Mouse (Mus musculus): ENCODE measurements around the gene Fez1. TPM values are rescaled to one million over a fixed set of nuclear protein-coding genes. Genes with fewer than 3 reads are reported as not detected.
A peak's percentile ranks its signal among the peaks of the same experiment; 100 is the strongest.

The Fez1 gene
- polyA plus RNA-seq, 1 experiment from 2014 or later, result 385 TPM

DNA sequence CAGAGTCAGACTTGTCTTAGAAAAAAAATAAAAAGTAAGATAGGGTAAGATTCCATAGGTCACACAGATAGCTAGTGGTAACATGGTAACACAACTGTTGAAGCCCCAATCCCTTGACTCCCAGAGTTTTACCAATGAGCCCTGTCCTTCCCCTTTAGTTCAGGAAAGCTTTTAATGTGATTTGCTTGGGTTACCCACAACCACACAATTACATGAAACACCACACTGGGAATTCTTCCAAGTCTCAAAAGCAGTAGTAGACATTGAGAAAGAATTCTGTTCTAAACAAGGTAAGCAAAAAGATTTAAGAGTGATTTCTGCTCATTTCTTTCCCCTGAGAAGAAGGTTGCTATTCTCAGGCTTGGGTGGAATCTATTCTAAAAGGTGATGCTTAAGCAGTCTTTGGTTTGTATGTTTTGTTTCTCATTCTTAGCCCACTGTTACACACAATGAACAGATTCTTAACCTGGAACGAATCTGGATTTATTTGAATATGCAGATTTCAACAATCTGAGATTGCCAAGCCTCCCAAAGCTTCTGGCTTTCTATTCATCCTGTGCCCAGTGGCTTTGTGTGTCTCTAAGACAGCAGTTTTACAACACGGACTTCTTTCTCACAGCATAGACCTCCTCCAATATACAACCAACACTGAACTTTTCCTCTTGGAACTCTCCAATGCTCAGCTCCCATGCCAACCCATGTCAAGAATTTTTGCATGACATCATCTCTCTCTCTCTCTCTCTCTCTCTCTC, 5.1 kb downstream of the Fez1 start:
- Histone ChIP-seq H3K4me3 (ENCODE audit: low read depth, low read length) (no peak overlapping the region), H3K4me2 (no peak overlapping the region), H3K9ac (ENCODE audit: low read length) (no peak overlapping the region), H3K36me3 (ENCODE audit: control insufficient read depth, insufficient read depth, low read length) (no peaks in the 10 kb centered on the region), H3K27me3 (ENCODE audit: control insufficient read depth, insufficient read depth, low read length) (no peaks in the 10 kb centered on the region), H3K9me3 (ENCODE audit: control insufficient read depth, low read length) (no peaks in the 10 kb centered on the region), H3K27ac (ENCODE audit: low read depth, low read length) (no peak overlapping the region), H3K4me1 (ENCODE audit: control insufficient read depth, insufficient read depth, low read length) (0 out of 2 replicates have a peak, but pooled peaks cover 7% of the 10 kb centered on the region)
- DNase-seq (ENCODE audit: low spot score, missing footprints), result no peak
- 62% methylated on average over 2 of the region's 2 CpGs for WGBS
- ATAC-seq (ENCODE audit: low FRiP score), result no peak

DNA sequence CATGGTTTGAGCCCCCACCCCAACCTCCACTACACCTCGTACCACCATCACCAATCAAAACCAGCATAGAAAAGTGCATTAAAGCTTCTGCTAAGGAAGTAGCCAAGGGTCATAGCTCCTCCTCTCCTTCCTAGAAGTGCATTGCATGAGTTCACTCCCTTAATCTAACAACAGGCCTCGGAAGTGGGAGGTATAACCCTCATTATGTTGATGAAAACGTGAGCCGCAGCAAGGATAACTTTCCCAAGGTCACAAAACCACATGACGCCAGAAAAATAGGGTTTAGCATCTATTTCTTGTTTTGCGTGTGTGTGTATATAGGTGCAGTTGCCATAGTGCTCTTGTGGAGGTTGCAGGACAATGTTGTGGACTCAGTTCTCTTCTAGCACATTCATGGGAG, 9.7 kb downstream of the Fez1 start:
- no peaks in the 10 kb centered on the region; the same call in 1 of the 2 replicates for H3K36me3 ChIP-seq (ENCODE audit: control insufficient read depth, insufficient read depth, low read length)
- no peak overlapping the region for H3K4me2 ChIP-seq
- H3K27ac ChIP-seq (ENCODE audit: low read depth, low read length), result no peak overlapping the region
- H3K9ac ChIP-seq (ENCODE audit: low read length), result no peak overlapping the region
- no peak overlapping the region for H3K4me3 ChIP-seq (ENCODE audit: low read depth, low read length)
- H3K4me1 ChIP-seq (ENCODE audit: control insufficient read depth, insufficient read depth, low read length), result peaks cover 5% of the 10 kb centered on the region
- H3K27me3 ChIP-seq (ENCODE audit: control insufficient read depth, insufficient read depth, low read length), result no peaks in the 10 kb centered on the region
- WGBS, result 73% methylated on average over 6 of the region's 6 CpGs
- DNase-seq (ENCODE audit: low spot score, missing footprints) (no peak), ATAC-seq (ENCODE audit: low FRiP score) (no peak)
- no peaks in the 10 kb centered on the region for H3K9me3 ChIP-seq (ENCODE audit: control insufficient read depth, low read length)

DNA sequence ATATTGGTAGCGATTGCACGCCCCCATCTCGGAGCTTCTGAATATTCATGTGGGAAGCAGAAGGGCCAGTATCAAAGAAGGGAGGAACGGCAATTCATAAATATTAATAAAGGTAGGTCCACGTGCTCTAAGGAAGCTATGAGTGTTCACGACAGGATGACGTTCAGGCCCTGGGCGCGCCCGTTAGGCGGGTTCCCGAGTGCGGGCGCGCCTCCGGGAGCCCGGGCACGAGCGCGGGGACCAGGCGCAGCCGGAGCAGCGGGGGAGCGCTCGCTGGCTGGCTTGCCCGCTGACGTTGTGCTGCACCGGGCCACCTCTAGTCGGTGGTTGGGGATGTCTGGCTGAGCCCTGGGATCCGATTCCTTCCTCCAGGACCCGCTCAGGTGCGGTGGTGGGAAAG, 10.9 kb downstream of the Fez1 start:
- Histone ChIP-seq H3K4me2 (peak overlapping the region; percentile 65), H3K27ac (ENCODE audit: low read depth, low read length) (peak overlapping the region; percentile 88), H3K4me1 (ENCODE audit: control insufficient read depth, insufficient read depth, low read length) (peaks cover 5% of the 10 kb centered on the region), H3K4me3 (ENCODE audit: low read depth, low read length) (peak overlapping the region; percentile 66), H3K9ac (ENCODE audit: low read length) (peak overlapping the region; percentile 57), H3K27me3 (ENCODE audit: control insufficient read depth, insufficient read depth, low read length) (no peaks in the 10 kb centered on the region), H3K36me3 (ENCODE audit: control insufficient read depth, insufficient read depth, low read length) (no peaks in the 10 kb centered on the region; the same call in 1 of the 2 replicates), H3K9me3 (ENCODE audit: control insufficient read depth, low read length) (no peaks in the 10 kb centered on the region)
- WGBS, result under 1% methylated on average over 32 of the region's 32 CpGs
- peak; percentile 94 for ATAC-seq (ENCODE audit: low FRiP score)
- DNase-seq (ENCODE audit: low spot score, missing footprints), result peak; percentile 100

DNA sequence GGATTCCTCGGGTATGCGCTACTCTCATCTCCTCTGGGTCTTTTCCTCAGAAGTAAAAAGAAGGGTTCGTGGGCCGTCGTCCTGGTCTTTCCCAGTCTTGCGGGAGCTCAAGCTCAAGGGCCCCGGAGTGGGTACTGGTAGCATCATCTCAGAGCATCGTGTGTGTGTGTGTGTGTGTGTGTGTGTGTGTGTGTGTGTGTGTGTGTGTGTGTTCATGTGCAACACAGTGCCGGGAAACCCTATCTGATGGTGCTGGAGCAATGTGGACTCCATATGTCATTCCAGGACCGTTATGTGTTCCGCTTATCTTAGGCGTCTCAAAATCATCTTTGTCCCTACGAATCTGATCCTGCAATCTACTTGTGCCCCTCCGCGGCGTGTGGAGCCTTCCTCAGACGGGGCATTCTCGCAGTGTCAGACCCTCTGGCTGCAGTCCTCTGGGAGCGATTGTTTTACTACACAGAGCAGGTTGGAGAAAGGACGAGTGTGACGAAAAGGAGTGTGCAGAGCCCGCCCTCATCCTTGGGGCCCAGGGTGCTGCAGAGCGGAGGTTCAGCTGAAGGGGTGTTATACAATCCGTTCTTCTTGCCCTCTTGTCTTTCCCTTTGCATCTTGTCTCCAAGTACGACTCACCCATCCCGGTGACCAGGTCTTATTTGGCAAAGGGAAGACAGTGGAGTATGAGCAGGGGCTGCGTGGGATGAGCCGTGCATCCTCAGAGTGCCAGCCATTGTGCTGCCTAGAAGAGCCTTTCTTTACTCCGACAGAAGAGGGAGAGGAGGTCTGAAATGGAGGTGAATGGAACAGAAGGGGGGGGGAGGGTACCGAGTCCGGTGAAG, 11.6 kb downstream of the Fez1 start:
- Histone ChIP-seq H3K9me3 (ENCODE audit: control insufficient read depth, low read length) (no peaks in the 10 kb centered on the region), H3K27ac (ENCODE audit: low read depth, low read length) (peak overlapping the region; percentile 88), H3K27me3 (ENCODE audit: control insufficient read depth, insufficient read depth, low read length) (no peaks in the 10 kb centered on the region), H3K4me2 (peak overlapping the region; percentile 65), H3K9ac (ENCODE audit: low read length) (peak overlapping the region; percentile 57), H3K4me3 (ENCODE audit: low read depth, low read length) (peak overlapping the region; percentile 66), H3K36me3 (ENCODE audit: control insufficient read depth, insufficient read depth, low read length) (peaks cover 2% of the 10 kb centered on the region; the same call in 1 of the 2 replicates), H3K4me1 (ENCODE audit: control insufficient read depth, insufficient read depth, low read length) (peaks cover 5% of the 10 kb centered on the region)
- DNase-seq (ENCODE audit: low spot score, missing footprints) (peak; percentile 95), ATAC-seq (ENCODE audit: low FRiP score) (peak; percentile 69)
- under 1% methylated on average over 29 of the region's 31 CpGs for WGBS

DNA sequence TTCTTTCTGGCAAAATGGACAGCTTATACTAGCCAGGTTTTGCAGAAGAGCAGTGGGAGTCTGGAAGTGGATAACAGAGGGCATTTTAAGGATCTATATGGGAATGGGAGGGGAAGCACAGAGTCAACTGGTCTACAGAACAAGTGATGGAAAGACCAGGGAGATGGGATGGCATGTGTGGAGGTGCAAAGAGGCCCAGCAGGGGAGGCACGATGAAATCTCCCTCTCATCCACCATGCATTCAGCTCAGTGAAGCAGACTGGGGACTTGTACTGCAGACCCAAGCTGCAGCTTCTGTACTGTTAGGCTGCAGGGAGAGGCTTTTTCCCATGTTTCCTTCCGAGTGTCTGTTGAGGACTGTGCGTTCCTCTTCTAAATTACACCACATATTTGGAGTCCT, 12.2 kb downstream of the Fez1 start:
- Histone ChIP-seq H3K4me2 (peak overlapping the region; percentile 65), H3K27ac (ENCODE audit: low read depth, low read length) (peak overlapping the region; percentile 88), H3K27me3 (ENCODE audit: control insufficient read depth, insufficient read depth, low read length) (no peaks in the 10 kb centered on the region), H3K4me3 (ENCODE audit: low read depth, low read length) (peak overlapping the region; percentile 66), H3K36me3 (ENCODE audit: control insufficient read depth, insufficient read depth, low read length) (peaks cover 2% of the 10 kb centered on the region; the same call in 1 of the 2 replicates), H3K9ac (ENCODE audit: low read length) (peak overlapping the region; percentile 57), H3K9me3 (ENCODE audit: control insufficient read depth, low read length) (no peaks in the 10 kb centered on the region), H3K4me1 (ENCODE audit: control insufficient read depth, insufficient read depth, low read length) (peaks cover 5% of the 10 kb centered on the region)
- ATAC-seq (ENCODE audit: low FRiP score) (no peak; the same call in 1 of the 2 replicates), DNase-seq (ENCODE audit: low spot score, missing footprints) (no peak)
- 43% methylated on average over 3 of the region's 3 CpGs for WGBS

DNA sequence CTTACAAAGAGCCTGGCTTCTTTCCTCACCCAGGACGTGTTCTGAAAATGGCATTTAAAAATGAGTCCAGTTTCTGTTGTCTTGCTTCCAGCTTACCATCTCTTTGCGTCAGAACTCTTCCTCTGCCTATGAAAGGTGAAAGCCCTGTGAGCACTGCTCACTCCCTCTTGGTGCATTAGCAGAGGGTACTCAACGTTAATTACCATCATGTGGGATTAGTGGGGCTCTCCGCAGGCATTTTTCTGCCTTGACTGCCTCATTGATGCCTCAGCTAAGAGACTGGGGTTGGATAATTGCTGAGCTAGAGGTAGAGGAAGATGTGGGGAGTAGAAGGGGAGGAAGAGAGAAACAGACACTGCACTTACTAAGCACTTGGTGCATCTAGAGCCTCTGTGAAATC, 24.7 kb downstream of the Fez1 start:
- H3K4me1 ChIP-seq (ENCODE audit: control insufficient read depth, insufficient read depth, low read length), result no peaks in the 10 kb centered on the region
- no peak overlapping the region for H3K27ac ChIP-seq (ENCODE audit: low read depth, low read length)
- H3K9ac ChIP-seq (ENCODE audit: low read length), result no peak overlapping the region
- WGBS, result 38% methylated on average over 4 of the region's 4 CpGs
- no peaks in the 10 kb centered on the region for H3K9me3 ChIP-seq (ENCODE audit: control insufficient read depth, low read length)
- no peak overlapping the region for H3K4me2 ChIP-seq
- peaks cover 39% of the 10 kb centered on the region for H3K36me3 ChIP-seq (ENCODE audit: control insufficient read depth, insufficient read depth, low read length)
- H3K4me3 ChIP-seq (ENCODE audit: low read depth, low read length), result no peak overlapping the region
- DNase-seq (ENCODE audit: low spot score, missing footprints) (no peak), ATAC-seq (ENCODE audit: low FRiP score) (no peak)
- H3K27me3 ChIP-seq (ENCODE audit: control insufficient read depth, insufficient read depth, low read length), result no peaks in the 10 kb centered on the region

DNA sequence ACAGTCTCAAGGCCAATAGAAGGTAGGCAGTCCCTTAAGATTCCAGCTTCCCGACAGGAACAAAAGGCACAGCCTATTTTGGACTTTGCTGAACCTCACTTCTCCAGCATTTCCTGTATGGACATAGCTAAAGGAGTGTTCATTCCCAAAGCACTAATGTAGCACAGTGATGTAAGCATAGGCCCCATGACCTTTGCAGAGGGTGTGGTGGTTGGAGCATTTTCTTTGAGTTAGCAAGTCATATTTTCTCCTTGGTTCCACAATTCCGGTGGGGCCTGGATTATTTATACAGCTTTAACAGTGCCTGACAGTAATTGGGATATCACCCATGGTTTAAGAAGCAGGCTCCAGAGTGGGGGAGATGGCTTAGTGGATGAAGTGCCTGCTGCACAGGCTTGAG, 27.0 kb downstream of the Fez1 start:
- Histone ChIP-seq H3K27me3 (ENCODE audit: control insufficient read depth, insufficient read depth, low read length) (no peaks in the 10 kb centered on the region), H3K4me2 (no peak overlapping the region), H3K4me3 (ENCODE audit: low read depth, low read length) (no peak overlapping the region), H3K27ac (ENCODE audit: low read depth, low read length) (no peak overlapping the region), H3K36me3 (ENCODE audit: control insufficient read depth, insufficient read depth, low read length) (peaks cover 35% of the 10 kb centered on the region), H3K9me3 (ENCODE audit: control insufficient read depth, low read length) (no peaks in the 10 kb centered on the region), H3K4me1 (ENCODE audit: control insufficient read depth, insufficient read depth, low read length) (no peaks in the 10 kb centered on the region), H3K9ac (ENCODE audit: low read length) (no peak overlapping the region)
- ATAC-seq (ENCODE audit: low FRiP score) (no peak), DNase-seq (ENCODE audit: low spot score, missing footprints) (no peak)
- 85% methylated on average over 2 of the region's 2 CpGs for WGBS

DNA sequence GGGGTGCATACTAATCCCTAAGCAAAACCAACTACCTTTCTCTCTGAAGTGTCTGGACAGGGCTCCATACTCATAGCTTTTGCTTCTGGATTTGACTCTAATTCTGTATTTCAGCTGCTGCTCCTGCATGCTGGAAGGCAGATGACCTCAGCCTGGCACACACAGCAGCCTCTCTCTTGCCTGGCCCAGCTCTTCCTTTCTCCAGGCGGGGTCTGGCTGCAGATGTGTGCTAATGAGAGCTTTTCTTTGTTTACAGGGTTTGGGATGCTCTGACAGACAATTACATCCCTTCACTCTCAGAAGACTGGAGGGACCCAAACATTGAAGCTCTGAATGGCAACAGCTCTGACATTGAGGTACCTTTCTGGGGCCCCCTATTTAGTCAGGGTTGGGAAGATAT, 28.4 kb downstream of the Fez1 start:
- H3K4me3 ChIP-seq (ENCODE audit: low read depth, low read length), result no peak overlapping the region
- H3K36me3 ChIP-seq (ENCODE audit: control insufficient read depth, insufficient read depth, low read length), result peaks cover 26% of the 10 kb centered on the region
- ATAC-seq (ENCODE audit: low FRiP score), result no peak
- no peak overlapping the region for H3K9ac ChIP-seq (ENCODE audit: low read length)
- WGBS, result 65% methylated on average over 1 of the region's 1 CpGs
- no peak for DNase-seq (ENCODE audit: low spot score, missing footprints)
- no peak overlapping the region for H3K27ac ChIP-seq (ENCODE audit: low read depth, low read length)
- H3K4me2 ChIP-seq, result no peak overlapping the region
- no peaks in the 10 kb centered on the region for H3K27me3 ChIP-seq (ENCODE audit: control insufficient read depth, insufficient read depth, low read length)
- H3K9me3 ChIP-seq (ENCODE audit: control insufficient read depth, low read length), result no peaks in the 10 kb centered on the region
- no peaks in the 10 kb centered on the region for H3K4me1 ChIP-seq (ENCODE audit: control insufficient read depth, insufficient read depth, low read length)

DNA sequence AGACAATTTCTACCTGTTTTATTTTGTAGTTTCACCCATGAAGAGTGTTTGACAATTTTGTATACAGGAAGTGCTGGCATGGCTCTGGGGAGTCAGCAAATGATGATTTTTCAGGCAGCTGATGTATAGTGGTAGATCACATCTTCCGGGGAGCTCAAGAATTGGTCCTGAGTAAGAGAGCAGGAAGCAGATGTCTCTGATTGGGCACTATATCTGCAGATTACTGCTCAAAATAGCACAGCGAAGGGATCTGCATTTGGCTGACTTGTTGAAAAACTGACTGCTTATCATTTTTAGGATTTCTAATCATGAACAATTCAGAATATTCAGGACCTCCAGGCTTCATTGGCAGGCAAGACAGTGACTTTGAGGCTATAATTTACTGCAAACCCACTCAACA, 30.5 kb downstream of the Fez1 start:
- no peak for ATAC-seq (ENCODE audit: low FRiP score)

More for the DNA sequence above, 30.5 kb downstream of the Fez1 start:
- Histone ChIP-seq H3K36me3 (ENCODE audit: control insufficient read depth, insufficient read depth, low read length) (peaks cover 18% of the 10 kb centered on the region), H3K4me2 (no peak overlapping the region), H3K27me3 (ENCODE audit: control insufficient read depth, insufficient read depth, low read length) (no peaks in the 10 kb centered on the region), H3K9ac (ENCODE audit: low read length) (no peak overlapping the region), H3K4me3 (ENCODE audit: low read depth, low read length) (no peak overlapping the region), H3K27ac (ENCODE audit: low read depth, low read length) (no peak overlapping the region), H3K4me1 (ENCODE audit: control insufficient read depth, insufficient read depth, low read length) (peaks cover 4% of the 10 kb centered on the region; the same call in 1 of the 2 replicates), H3K9me3 (ENCODE audit: control insufficient read depth, low read length) (no peaks in the 10 kb centered on the region)
- 94% methylated on average over 2 of the region's 2 CpGs for WGBS
- DNase-seq (ENCODE audit: low spot score, missing footprints), result no peak

Measured in midbrain, embryonic 11.5 days (tissue).